Mouse (Mus musculus) C2C12 (cell line): ENCODE measurements around the gene Vmn1r229. TPM values are rescaled to one million over a fixed set of nuclear protein-coding genes. Genes with fewer than 3 reads are reported as not detected.

Source experiments
- H3K27me3 ChIP-seq: one replicate; pipeline ENCODE4 v1.6.1; 2011; ENCODE audit not compliant: control insufficient read depth, insufficient read depth, insufficient read length
- H3K36me3 ChIP-seq: one replicate; pipeline ENCODE4 v1.6.1; 2011; ENCODE audit not compliant: control insufficient read depth, insufficient read depth
- H3K4me3 ChIP-seq: one replicate; pipeline ENCODE4 v1.5.1; 2011; ENCODE audit warnings: mild to moderate bottlenecking, control low read depth; ENCODE audit not compliant: poor library complexity, insufficient read depth, severe bottlenecking
- H3K79me2 ChIP-seq: one replicate; pipeline ENCODE4 v1.6.1; 2011; ENCODE audit not compliant: control insufficient read depth, insufficient read depth
- H3K79me3 ChIP-seq: one replicate; pipeline ENCODE4 v1.6.1; 2011; ENCODE audit warnings: low read depth, control low read depth
- H3ac ChIP-seq: one replicate; pipeline ENCODE3; 2011; ENCODE audit warnings: low read depth; ENCODE audit not compliant: control insufficient read depth, insufficient read length
- CEBPB ChIP-seq: IDR thresholded peaks from one replicate; pipeline ENCODE4 v1.6.1; 2011; ENCODE audit warnings: low read depth, mild to moderate bottlenecking, control low read depth, moderate library complexity
- CTCF ChIP-seq: IDR thresholded peaks from one replicate; pipeline ENCODE4 v1.5.1; 2011; ENCODE audit not compliant: control insufficient read depth, insufficient read depth, insufficient read length
- FOSL1 ChIP-seq: IDR thresholded peaks from one replicate; pipeline ENCODE4 v1.8.0; 2011; ENCODE audit warnings: mild to moderate bottlenecking, low read length; ENCODE audit not compliant: poor library complexity, insufficient read depth, severe bottlenecking
- MAX ChIP-seq: IDR thresholded peaks from one replicate; pipeline ENCODE4 v1.6.1; 2011; ENCODE audit warnings: mild to moderate bottlenecking, control low read depth
- MYOD1 ChIP-seq: IDR thresholded peaks from one replicate; pipeline ENCODE4 v1.6.1; 2011; ENCODE audit warnings: low read depth; ENCODE audit not compliant: control insufficient read depth, insufficient read length
- MYOG ChIP-seq: IDR thresholded peaks from one replicate; pipeline ENCODE4 v1.6.1; 2011; ENCODE audit not compliant: control insufficient read depth, insufficient read length; ENCODE audit errors: extremely low read depth
- USF1 ChIP-seq: IDR thresholded peaks from one replicate; pipeline ENCODE4 v1.6.1; 2011; ENCODE audit warnings: low read depth, mild to moderate bottlenecking, control low read depth, moderate library complexity
- long read RNA-seq, 2 experiments: library from polyadenylated mRNA; unstranded; transcript quantifications; one replicate each; pipeline ENCODE4 v2.0.0; 2019 to 2020
- polyA plus RNA-seq: library from polyadenylated mRNA; unstranded; fragments of >200 nt; fragmentation: generic; extraction: Trizol; gene quantifications from one replicate; pipeline ENCODE4 v1.2.1, GENCODE M21; 2012; ENCODE audit warnings: missing spikeins

Gene Vmn1r229
- polyA plus RNA-seq: not detected
- long read RNA-seq, experiment 1: 0 reads
- long read RNA-seq, experiment 2: 0 reads

DNA sequence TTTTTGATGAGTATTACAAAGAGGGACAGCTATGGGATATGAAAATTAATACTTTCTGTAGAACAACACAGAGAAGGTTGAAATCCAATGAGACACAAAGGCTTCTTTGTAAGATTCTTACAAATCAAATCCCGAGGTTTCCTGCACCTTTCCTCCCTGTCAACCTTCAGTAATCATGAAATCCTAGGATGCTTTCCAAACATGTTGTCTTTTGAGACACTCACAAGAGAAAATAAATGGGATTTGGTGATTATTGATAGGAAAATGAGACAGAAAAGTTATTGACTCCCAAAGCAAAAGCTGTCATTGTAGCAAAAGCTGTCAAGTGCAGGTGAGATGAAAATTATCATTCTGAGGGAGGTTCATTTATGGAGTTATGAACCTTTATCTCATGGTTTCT, at the start of gene Vmn1r229:
Vmn1r229 (plus strand) TSS at position 301 of the 400 bp plus-strand sequence.
- TF ChIP-seq USF1 (no peak), MYOD1 (no peak), MAX (no peak), CTCF (no peak), MYOG (no peak), CEBPB (no peak), FOSL1 (no peak)
- no peaks in the 10 kb centered on the region for H3K79me3 ChIP-seq
- H3K79me2 ChIP-seq: no peaks in the 10 kb centered on the region
- no peak within 1 kb of the TSS for H3K4me3 ChIP-seq
- H3ac ChIP-seq: no peak within 1 kb of the TSS
- no peaks in the 10 kb centered on the region for H3K36me3 ChIP-seq
- H3K27me3 ChIP-seq: no peaks in the 10 kb centered on the region

DNA sequence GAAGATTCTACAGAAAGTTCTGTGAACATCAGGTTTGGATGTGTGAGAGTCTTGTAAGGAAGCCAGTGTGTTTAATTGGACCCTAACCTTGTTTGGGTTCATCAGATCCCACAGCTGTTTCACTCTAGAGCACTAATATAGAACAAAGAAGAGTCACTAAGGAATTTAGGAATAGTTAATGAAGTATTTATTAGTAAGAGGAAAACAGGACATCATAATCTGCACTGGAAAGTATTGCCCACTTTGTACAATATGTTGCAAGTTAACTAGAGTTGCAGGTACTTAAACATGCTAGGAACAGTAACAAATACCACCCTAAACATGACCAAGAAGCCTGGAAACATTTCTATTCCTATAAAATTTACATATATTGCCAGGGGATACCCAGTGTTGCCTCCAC, 25.3 kb upstream of the Vmn1r229 start, which contains the start of gene Vmn1r228:
Vmn1r228 (minus strand) TSS at position 101 of the 400 bp plus-strand sequence.
- Histone ChIP-seq H3K27me3 (no peaks in the 10 kb centered on the region), H3ac (no peak within 1 kb of the TSS), H3K36me3 (no peaks in the 10 kb centered on the region), H3K4me3 (no peak within 1 kb of the TSS), H3K79me2 (no peaks in the 10 kb centered on the region), H3K79me3 (no peaks in the 10 kb centered on the region)
- no peak for TF ChIP-seq MYOD1
- TF ChIP-seq CEBPB: no peak
- no peak for TF ChIP-seq CTCF
- no peak for TF ChIP-seq USF1

DNA sequence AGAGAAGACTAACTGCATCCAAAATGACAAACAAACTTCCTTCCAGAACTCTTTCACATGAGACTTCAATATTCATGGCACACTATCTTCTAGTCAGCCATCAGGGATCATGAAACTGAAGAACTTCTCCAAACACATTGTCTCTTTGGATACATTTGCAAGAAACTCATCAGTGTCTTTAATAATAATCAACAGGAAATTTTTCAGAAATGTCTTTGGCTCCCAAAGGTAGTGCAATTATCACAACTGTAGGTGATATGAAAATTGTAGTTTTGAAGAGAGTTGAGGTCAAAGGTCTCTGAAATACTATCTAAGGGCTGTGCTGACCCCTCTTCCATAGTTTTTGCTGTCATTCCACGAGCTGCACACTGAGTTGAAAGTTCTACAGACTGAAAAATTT, 28.8 kb downstream of the Vmn1r229 start, which contains the start of gene Vmn1r230:
Vmn1r230 (plus strand) TSS at position 301 of the 400 bp plus-strand sequence.
- no peaks in the 10 kb centered on the region for H3K79me3 ChIP-seq
- no peaks in the 10 kb centered on the region for H3K36me3 ChIP-seq
- no peaks in the 10 kb centered on the region for H3K27me3 ChIP-seq
- no peak within 1 kb of the TSS for H3ac ChIP-seq
- no peaks in the 10 kb centered on the region for H3K79me2 ChIP-seq
- no peak for TF ChIP-seq MYOD1
- no peak for TF ChIP-seq CTCF
- no peak for TF ChIP-seq FOSL1
- no peak for TF ChIP-seq CEBPB
- no peak for TF ChIP-seq USF1
- no peak for TF ChIP-seq MAX
- no peak for TF ChIP-seq MYOG
- no peak within 1 kb of the TSS for H3K4me3 ChIP-seq

Other genes starting within 250 kb of the Vmn1r229 start
- gene Vmn2r109, start 246.8 kb upstream of the Vmn1r229 start, polyA plus RNA-seq: not detected
- gene Vmn2r110, start 215.1 kb upstream of the Vmn1r229 start, polyA plus RNA-seq: not detected
- gene Fpr-rs3, start 186.7 kb upstream of the Vmn1r229 start, polyA plus RNA-seq: not detected
- not detected for gene Vmn1r226, start 128.7 kb upstream of the Vmn1r229 start, polyA plus RNA-seq
- not detected for gene Vmn1r227, start 81.7 kb upstream of the Vmn1r229 start, polyA plus RNA-seq
- gene Vmn1r228, start 25.4 kb upstream of the Vmn1r229 start, polyA plus RNA-seq: not detected
- gene Vmn1r230, start 28.9 kb downstream of the Vmn1r229 start, polyA plus RNA-seq: not detected
- not detected for gene Vmn1r231, start 93.5 kb downstream of the Vmn1r229 start, polyA plus RNA-seq
- not detected for gene Vmn1r232, start 108.2 kb downstream of the Vmn1r229 start, polyA plus RNA-seq
- 301 TPM for gene Ppp2r1a, start 133.8 kb downstream of the Vmn1r229 start, polyA plus RNA-seq
- gene Vmn1r233, start 184.9 kb downstream of the Vmn1r229 start, polyA plus RNA-seq: not detected
- 2.8 TPM for gene Zfp160, start 197.3 kb downstream of the Vmn1r229 start, polyA plus RNA-seq